Mouse (Mus musculus) myocyte (in vitro differentiated cells): ENCODE results near the gene Dnajc3.

Experiments
- CEBPB ChIP-seq: IDR thresholded peaks from 2 replicates; pipeline ENCODE4 v1.6.1; 2011; ENCODE audit warnings: mild to moderate bottlenecking, moderate library complexity; ENCODE audit not compliant: poor library complexity, insufficient read depth, severe bottlenecking
- E2F4 ChIP-seq: IDR thresholded peaks from one replicate; pipeline ENCODE4 v1.6.1; 2011; ENCODE audit warnings: mild to moderate bottlenecking, control low read depth, moderate library complexity; ENCODE audit not compliant: insufficient read depth
- MAX ChIP-seq: IDR thresholded peaks from one replicate; pipeline ENCODE4 v1.6.1; 2011; ENCODE audit warnings: low read depth, mild to moderate bottlenecking, control low read depth
- MYOD1 ChIP-seq, 3 experiments: IDR thresholded peaks; one replicate each; pipeline ENCODE4 v1.6.1; 2011; ENCODE audit warnings: control low read depth in 2 of 3, low read depth in 2 of 3, mild to moderate bottlenecking in 2 of 3, moderate library complexity in 1 of 3; ENCODE audit not compliant: insufficient read length in 2 of 3, control insufficient read depth in 1 of 3
- MYOG ChIP-seq, 3 experiments: IDR thresholded peaks; one replicate each; pipeline ENCODE4 v1.6.1; 2011; ENCODE audit warnings: control low read depth in 2 of 3, low read depth in 2 of 3, mild to moderate bottlenecking in 2 of 3; ENCODE audit not compliant: insufficient read length in 2 of 3, control insufficient read depth in 1 of 3, insufficient read depth in 1 of 3
- POLR2A ChIP-seq: IDR thresholded peaks from one replicate; pipeline ENCODE4 v1.6.1; 2011; ENCODE audit warnings: low read depth, mild to moderate bottlenecking, control low read depth, moderate library complexity; ENCODE audit not compliant: insufficient read length
- POLR2AphosphoS2 ChIP-seq: IDR thresholded peaks from one replicate; pipeline ENCODE4 v1.6.1; 2011; ENCODE audit warnings: low read depth, control low read depth; ENCODE audit not compliant: insufficient read length
- SRF ChIP-seq: IDR thresholded peaks from one replicate; pipeline ENCODE4 v1.6.1; 2011; ENCODE audit warnings: low read depth; ENCODE audit not compliant: control insufficient read depth, insufficient read length
- TCF12 ChIP-seq: IDR thresholded peaks from one replicate; pipeline ENCODE4 v1.6.1; 2011; ENCODE audit warnings: mild to moderate bottlenecking, control low read depth; ENCODE audit not compliant: poor library complexity, insufficient read depth, severe bottlenecking
- TCF3 ChIP-seq: IDR thresholded peaks from one replicate; pipeline ENCODE4 v1.6.1; 2011; ENCODE audit warnings: low read depth, control low read depth; ENCODE audit not compliant: insufficient read length
- USF1 ChIP-seq: IDR thresholded peaks from one replicate; pipeline ENCODE4 v1.6.1; 2011; ENCODE audit warnings: low read depth, mild to moderate bottlenecking, control low read depth, moderate library complexity

DNA sequence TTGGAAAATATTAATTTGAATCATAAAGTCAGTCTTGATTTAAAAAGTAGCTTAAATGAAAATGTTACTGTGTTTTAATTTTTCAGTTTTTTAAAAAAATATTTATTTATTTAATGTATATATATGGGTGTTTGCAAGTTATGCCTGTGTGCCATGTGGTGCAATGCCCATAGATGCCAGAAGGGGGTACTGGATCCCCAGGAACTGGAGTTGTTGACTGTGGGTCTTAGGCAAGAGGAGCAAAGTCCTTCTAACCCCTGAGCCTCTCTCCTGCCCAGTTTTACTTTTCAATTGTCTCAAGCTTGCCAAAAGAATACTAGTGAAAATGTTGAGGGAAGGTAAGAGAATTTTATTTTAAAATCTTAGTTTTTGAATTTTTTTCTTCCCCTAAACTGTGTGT is 65.5 kb downstream of the Dnajc3 start:
- TF ChIP-seq SRF (no peak), MYOG (IDR thresholded peaks at IDR 0.05; ENCODE audit: control insufficient read depth in 1 of 3, insufficient read depth in 1 of 3, insufficient read length in 2 of 3, low read depth in 2 of 3) (no peak), MAX (no peak), TCF12 (no peak), MYOD1 (IDR thresholded peaks at IDR 0.05; ENCODE audit: control insufficient read depth in 1 of 3, insufficient read length in 2 of 3, low read depth in 2 of 3) (no peak), E2F4 (no peak), POLR2A (no peak), POLR2AphosphoS2 (no peak), USF1 (no peak), CEBPB (no peak), TCF3 (no peak)
